Mouse (Mus musculus) hindbrain, embryonic 15.5 days (tissue): ENCODE measurements around the gene Top1. TPM values are rescaled to one million over a fixed set of nuclear protein-coding genes. Genes with fewer than 3 reads are reported as not detected.

Experiments used
- ATAC-seq: fragments of 200-750 bp; cut with Nextera tagmentation; 2 replicates; pipeline ENCODE4 v1.8.0; 2017; ENCODE audit warnings: low read depth, moderate number of reproducible peaks, moderate TSS enrichment; ENCODE audit not compliant: low FRiP score
- H3K27ac ChIP-seq: fragments of 300-500 bp; sonication (generic); replicated peaks from 2 replicates; pipeline ENCODE4 v1.5.1; 2015; ENCODE audit warnings: mild to moderate bottlenecking, inconsistent platforms
- H3K27me3 ChIP-seq: fragments of 300-500 bp; sonication (generic); 2 replicates; pipeline ENCODE4 v1.6.1; 2015; ENCODE audit warnings: control low read depth, inconsistent platforms
- H3K36me3 ChIP-seq: fragments of 300-500 bp; sonication (generic); 2 replicates; pipeline ENCODE4 v1.6.1; 2015; ENCODE audit warnings: control low read depth, inconsistent platforms
- H3K4me1 ChIP-seq: fragments of 300-500 bp; sonication (generic); replicated peaks from 2 replicates; pipeline ENCODE4 v1.6.1; 2015; ENCODE audit warnings: control low read depth, inconsistent platforms
- H3K4me2 ChIP-seq: fragments of 300-500 bp; sonication (generic); 2 replicates; pipeline ENCODE4 v1.6.1; 2015; ENCODE audit warnings: moderate library complexity, mild to moderate bottlenecking, inconsistent platforms
- H3K4me3 ChIP-seq: fragments of 300-500 bp; sonication (generic); 2 replicates; pipeline ENCODE4 v1.5.1; 2015; ENCODE audit warnings: mild to moderate bottlenecking, inconsistent platforms
- H3K9ac ChIP-seq: fragments of 300-500 bp; sonication (generic); 2 replicates; pipeline ENCODE4 v1.6.1; 2015; ENCODE audit warnings: inconsistent platforms
- H3K9me3 ChIP-seq: fragments of 300-500 bp; sonication (generic); 2 replicates; pipeline ENCODE4 v1.6.1; 2016; ENCODE audit warnings: control low read depth, inconsistent platforms
- WGBS: fragments of 180-500 bp; shearing (Covaris S2); methylation state at CpG from one replicate; pipeline ENCODE4 v1.1.7; 2015; 5-methylcytosine and 5-hydroxymethylcytosine counted together
- polyA plus RNA-seq: library from polyadenylated mRNA; unstranded; fragments of >200 nt; fragmentation: Nextera tagmentation; extraction: Ambion mirVana; gene quantifications from 2 replicates; pipeline ENCODE4 v1.2.1, GENCODE M21; 2015

Top1 gene
- polyA plus RNA-seq, 1 experiment from 2014 or later: 66.2 TPM

- no peaks in the 10 kb centered on the region for H3K36me3 ChIP-seq
- no peak overlapping the region for H3K9ac ChIP-seq
- 82% methylated on average over 5 of the region's 5 CpGs for WGBS
- H3K9me3 ChIP-seq: no peaks in the 10 kb centered on the region
- H3K4me1 ChIP-seq: peaks cover 78% of the 10 kb centered on the region
- no peak overlapping the region for H3K4me2 ChIP-seq
- H3K27me3 ChIP-seq: no peaks in the 10 kb centered on the region
- no peak overlapping the region for H3K27ac ChIP-seq
- ATAC-seq: no peak
- no peak overlapping the region for H3K4me3 ChIP-seq
These were observed 92.7 kb downstream of the Top1 start for GRCm38 (mm10) chr2:160738354-160738753.

GRCm38 (mm10) chr2:160739647-160740356 is 94.1 kb downstream of the Top1 start:
- peak overlapping the region; percentile 56; the same call in 1 of the 2 replicates for H3K27ac ChIP-seq
- no peaks in the 10 kb centered on the region for H3K36me3 ChIP-seq
- H3K4me1 ChIP-seq: peaks cover 77% of the 10 kb centered on the region

GRCm38 (mm10) chr2:160740521-160741156 is 95.0 kb downstream of the Top1 start:
- H3K4me1 ChIP-seq: peaks cover 74% of the 10 kb centered on the region
- H3K4me2 ChIP-seq: no peak overlapping the region
- no peak overlapping the region for H3K4me3 ChIP-seq
- no peaks in the 10 kb centered on the region for H3K36me3 ChIP-seq
- peak overlapping the region; percentile 56 for H3K27ac ChIP-seq
- H3K27me3 ChIP-seq: no peaks in the 10 kb centered on the region
- no peaks in the 10 kb centered on the region for H3K9me3 ChIP-seq
- H3K9ac ChIP-seq: no peak overlapping the region
- WGBS: 50% methylated on average over 11 of the region's 11 CpGs
- ATAC-seq: no peak

More at GRCm38 (mm10) chr2:160739647-160740356, 94.1 kb downstream of the Top1 start:
- H3K9ac ChIP-seq: no peak overlapping the region
- WGBS: 64% methylated on average over 2 of the region's 2 CpGs
- H3K27me3 ChIP-seq: no peaks in the 10 kb centered on the region
- no peak overlapping the region for H3K4me3 ChIP-seq
- ATAC-seq: no peak
- H3K4me2 ChIP-seq: no peak overlapping the region
- H3K9me3 ChIP-seq: no peaks in the 10 kb centered on the region

GRCm38 (mm10) chr2:160741580-160741979 is 95.9 kb downstream of the Top1 start:
- no peak for ATAC-seq
- Histone ChIP-seq H3K36me3 (0 out of 2 replicates have a peak, but pooled peaks cover under 1% of the 10 kb centered on the region), H3K9me3 (no peaks in the 10 kb centered on the region), H3K4me2 (no peak overlapping the region), H3K27me3 (no peaks in the 10 kb centered on the region), H3K9ac (no peak overlapping the region), H3K4me3 (no peak overlapping the region), H3K27ac (peak overlapping the region; percentile 56), H3K4me1 (peaks cover 68% of the 10 kb centered on the region)
- 83% methylated on average over 3 of the region's 3 CpGs for WGBS

DNA sequence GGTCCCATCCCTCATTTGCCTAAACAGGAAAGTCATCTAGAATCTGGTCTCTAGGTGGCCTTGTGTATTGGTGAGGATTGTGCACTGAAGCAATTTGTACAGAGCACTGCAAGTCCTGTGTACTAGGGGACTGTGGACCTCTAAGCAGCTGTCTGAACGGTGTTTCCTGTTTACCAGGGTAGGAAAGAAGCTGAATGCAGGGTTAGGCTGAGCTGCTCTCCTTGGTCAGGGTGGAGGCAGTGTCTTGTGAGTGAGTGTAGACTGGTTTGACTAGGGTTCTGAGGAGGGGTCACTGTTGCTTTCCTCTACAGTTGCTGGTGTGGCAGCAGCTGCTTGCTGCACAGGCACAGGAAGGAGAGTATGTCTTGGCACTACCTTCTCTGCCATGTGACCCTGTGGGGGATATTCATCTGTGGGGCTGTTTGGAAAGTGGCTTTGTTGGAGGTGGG is 96.5 kb downstream of the Top1 start:
- Histone ChIP-seq H3K27me3 (no peaks in the 10 kb centered on the region), H3K9ac (no peak overlapping the region), H3K9me3 (no peaks in the 10 kb centered on the region), H3K4me3 (no peak overlapping the region), H3K36me3 (peaks cover 6% of the 10 kb centered on the region), H3K4me2 (no peak overlapping the region), H3K4me1 (peaks cover 68% of the 10 kb centered on the region), H3K27ac (peak overlapping the region; percentile 56; the same call in 1 of the 2 replicates)
- WGBS: 58% methylated on average over 1 of the region's 1 CpGs
- ATAC-seq: no peak

- no peak overlapping the region for H3K4me3 ChIP-seq
- H3K36me3 ChIP-seq: peaks cover 26% of the 10 kb centered on the region
- no peak overlapping the region for H3K9ac ChIP-seq
- WGBS: 81% methylated on average over 7 of the region's 7 CpGs
- peaks cover 56% of the 10 kb centered on the region for H3K4me1 ChIP-seq
- no peak overlapping the region for H3K4me2 ChIP-seq
- no peaks in the 10 kb centered on the region for H3K27me3 ChIP-seq
- H3K9me3 ChIP-seq: no peaks in the 10 kb centered on the region
- no peak for ATAC-seq
- H3K27ac ChIP-seq: no peak overlapping the region
These were observed 98.5 kb downstream of the Top1 start for GRCm38 (mm10) chr2:160744040-160744822.

GRCm38 (mm10) chr2:160744823-160745210 is 99.1 kb downstream of the Top1 start:
- peaks cover 31% of the 10 kb centered on the region for H3K36me3 ChIP-seq
- no peak overlapping the region for H3K4me2 ChIP-seq
- WGBS: 85% methylated on average over 5 of the region's 5 CpGs
- H3K9me3 ChIP-seq: no peaks in the 10 kb centered on the region
- no peak overlapping the region for H3K4me3 ChIP-seq
- no peak for ATAC-seq
- H3K4me1 ChIP-seq: peaks cover 50% of the 10 kb centered on the region
- H3K27ac ChIP-seq: no peak overlapping the region
- H3K9ac ChIP-seq: no peak overlapping the region
- H3K27me3 ChIP-seq: no peaks in the 10 kb centered on the region

GRCm38 (mm10) chr2:160745497-160745896 is 99.8 kb downstream of the Top1 start:
- peaks cover 43% of the 10 kb centered on the region for H3K4me1 ChIP-seq
- no peak for ATAC-seq
- WGBS: 96% methylated on average over 1 of the region's 1 CpGs
- H3K27ac ChIP-seq: no peak overlapping the region
- no peaks in the 10 kb centered on the region for H3K9me3 ChIP-seq
- H3K27me3 ChIP-seq: no peaks in the 10 kb centered on the region
- H3K4me2 ChIP-seq: no peak overlapping the region
- no peak overlapping the region for H3K4me3 ChIP-seq
- H3K36me3 ChIP-seq: peaks cover 35% of the 10 kb centered on the region
- H3K9ac ChIP-seq: no peak overlapping the region

DNA sequence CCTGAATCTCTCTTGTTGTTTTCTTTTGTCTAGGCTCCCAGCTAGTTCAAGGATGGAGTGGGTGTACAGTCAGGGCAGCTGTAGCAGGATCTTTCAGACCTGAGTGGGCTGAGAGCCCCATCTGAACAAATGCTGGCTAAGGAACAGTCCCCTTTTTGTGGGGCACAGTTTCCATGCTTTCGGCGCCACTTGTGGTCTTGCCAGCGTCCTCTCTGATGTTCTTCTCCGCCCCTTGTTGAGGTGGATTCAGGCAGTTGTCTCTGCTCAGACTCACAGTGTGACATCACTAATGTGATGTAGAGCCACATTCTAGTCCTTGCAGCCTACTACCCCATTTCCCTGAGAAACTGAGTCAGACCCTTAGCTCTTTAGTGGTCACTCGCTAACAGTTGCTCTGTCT is 100.9 kb downstream of the Top1 start:
- 97% methylated on average over 5 of the region's 5 CpGs for WGBS
- peaks cover 32% of the 10 kb centered on the region for H3K4me1 ChIP-seq
- H3K4me3 ChIP-seq: no peak overlapping the region
- no peak for ATAC-seq
- no peak overlapping the region for H3K27ac ChIP-seq
- no peak overlapping the region for H3K4me2 ChIP-seq
- no peaks in the 10 kb centered on the region for H3K9me3 ChIP-seq
- peaks cover 40% of the 10 kb centered on the region for H3K36me3 ChIP-seq
- no peak overlapping the region for H3K9ac ChIP-seq
- H3K27me3 ChIP-seq: no peaks in the 10 kb centered on the region

- Histone ChIP-seq H3K4me1 (peaks cover 28% of the 10 kb centered on the region), H3K27me3 (no peaks in the 10 kb centered on the region), H3K36me3 (peaks cover 44% of the 10 kb centered on the region), H3K9ac (no peak overlapping the region), H3K4me3 (no peak overlapping the region), H3K9me3 (no peaks in the 10 kb centered on the region), H3K4me2 (no peak overlapping the region), H3K27ac (no peak overlapping the region)
- ATAC-seq: no peak
- WGBS: 85% methylated on average over 10 of the region's 10 CpGs
These were observed 101.4 kb downstream of the Top1 start for GRCm38 (mm10) chr2:160747075-160747474.

- H3K4me1 ChIP-seq: no peaks in the 10 kb centered on the region
- H3K4me2 ChIP-seq: no peak overlapping the region
- peaks cover 97% of the 10 kb centered on the region for H3K36me3 ChIP-seq
- no peak overlapping the region for H3K27ac ChIP-seq
- no peak for ATAC-seq
- H3K9ac ChIP-seq: no peak overlapping the region
- no peaks in the 10 kb centered on the region for H3K9me3 ChIP-seq
- 88% methylated on average over 6 of the region's 6 CpGs for WGBS
- no peak overlapping the region for H3K4me3 ChIP-seq
- H3K27me3 ChIP-seq: no peaks in the 10 kb centered on the region
These were observed 111.0 kb downstream of the Top1 start for GRCm38 (mm10) chr2:160756583-160757203.
